Mouse (Mus musculus) thymus, postnatal 4 days (tissue): ENCODE measurements at regions not wholly inside any gene's neighbourhood (a gene's known extent, or its start where the extent isn't known, plus 50 kb on each side); places are given as distances from the start of the nearest gene placed in this dataset.

Experiments used
- DNase-seq: peaks from one replicate; pipeline ENCODE4 v3.0.0; 2021

DNA sequence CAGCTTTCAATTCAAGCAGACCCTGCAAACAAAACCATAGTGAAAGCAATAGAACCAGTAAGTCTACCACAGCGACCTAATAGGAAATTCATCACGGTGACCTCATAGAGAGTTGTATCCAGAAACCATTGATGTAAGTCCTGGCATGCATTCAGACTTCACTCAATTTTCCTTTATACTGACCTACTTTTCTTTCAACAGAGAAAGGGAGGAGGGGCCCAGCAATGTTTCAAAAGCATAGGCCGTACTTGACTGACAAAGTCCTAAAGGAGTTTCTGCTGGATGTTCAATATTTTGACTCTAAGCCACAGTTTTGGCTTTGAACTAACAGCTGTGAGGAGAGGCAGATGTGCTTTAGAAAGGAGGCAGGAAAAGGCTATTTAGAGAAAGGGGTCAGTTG, 88.4 kb downstream of the AI593442 start:
- DNase-seq: no peak

DNA sequence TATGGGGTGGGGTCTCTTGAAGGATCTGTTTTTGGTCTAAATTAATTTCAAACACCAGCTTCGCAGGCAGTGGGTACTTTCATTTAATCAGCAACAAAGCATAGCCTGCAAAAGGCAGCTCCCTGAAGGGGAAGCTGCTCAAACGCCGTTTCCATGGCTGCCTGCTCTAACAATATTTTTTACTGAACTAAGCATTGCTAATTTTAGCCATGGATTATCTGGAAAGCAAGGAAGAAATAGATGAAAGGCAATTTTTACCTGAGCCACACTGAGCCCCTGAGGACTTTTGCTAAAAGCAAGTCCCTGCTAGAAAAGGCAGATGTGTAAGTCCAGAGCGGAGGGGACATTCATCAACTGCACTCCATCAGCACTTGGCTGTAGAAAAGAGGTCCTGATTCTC, 105.5 kb downstream of the AI593442 start:
- DNase-seq: no peak

DNA sequence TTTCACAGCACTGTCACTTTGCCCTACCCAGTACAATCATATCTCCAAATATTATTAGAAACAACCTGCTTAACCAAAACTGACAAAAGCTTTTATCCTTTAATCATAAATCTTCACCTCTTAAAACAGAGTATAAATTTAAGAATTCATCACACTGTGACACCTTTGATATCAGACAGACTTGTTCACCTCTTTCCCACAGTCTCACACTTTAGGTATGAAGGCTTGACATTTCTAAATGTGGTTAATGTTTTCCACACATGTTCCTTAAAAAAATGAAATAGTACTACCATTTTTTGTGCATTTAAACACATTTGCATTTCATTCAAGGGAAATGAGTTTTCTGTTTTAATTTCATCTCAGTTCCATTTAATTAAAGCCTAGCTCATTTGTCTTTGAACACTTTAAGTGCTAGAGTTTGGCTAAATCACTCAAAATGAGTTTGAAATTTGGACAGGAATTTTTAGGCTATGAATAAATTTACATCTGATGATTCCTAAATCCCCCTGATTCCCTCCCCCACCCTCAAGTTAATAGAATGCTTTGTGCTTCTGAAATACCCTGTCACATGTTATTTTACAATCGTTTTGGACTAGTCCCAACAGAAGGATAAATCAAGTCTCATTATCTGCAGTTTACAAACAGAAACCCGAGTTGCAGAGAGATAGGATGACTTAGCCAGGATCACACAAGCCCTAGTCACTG, 127.9 kb downstream of the AI593442 start:
- DNase-seq: no peak

DNA sequence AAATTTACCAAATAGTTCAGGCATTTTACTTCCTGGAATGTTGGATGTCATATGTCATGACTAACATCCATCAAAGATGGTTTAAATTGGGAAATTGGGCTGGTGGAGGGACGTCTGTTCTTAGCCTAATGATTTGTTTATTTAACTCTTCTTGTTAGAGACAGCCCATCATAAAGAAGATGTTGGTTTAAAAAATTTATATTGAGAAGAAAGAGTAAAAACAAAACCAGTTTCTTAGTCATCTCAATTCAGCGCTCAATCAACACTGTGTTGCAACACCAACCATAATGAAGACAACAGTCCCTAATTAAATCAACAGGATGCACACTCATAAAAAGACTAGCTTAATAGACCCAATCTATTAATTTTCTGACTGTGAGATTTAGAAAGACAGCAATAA, 133.5 kb downstream of the AI593442 start:
- DNase-seq: no peak

DNA sequence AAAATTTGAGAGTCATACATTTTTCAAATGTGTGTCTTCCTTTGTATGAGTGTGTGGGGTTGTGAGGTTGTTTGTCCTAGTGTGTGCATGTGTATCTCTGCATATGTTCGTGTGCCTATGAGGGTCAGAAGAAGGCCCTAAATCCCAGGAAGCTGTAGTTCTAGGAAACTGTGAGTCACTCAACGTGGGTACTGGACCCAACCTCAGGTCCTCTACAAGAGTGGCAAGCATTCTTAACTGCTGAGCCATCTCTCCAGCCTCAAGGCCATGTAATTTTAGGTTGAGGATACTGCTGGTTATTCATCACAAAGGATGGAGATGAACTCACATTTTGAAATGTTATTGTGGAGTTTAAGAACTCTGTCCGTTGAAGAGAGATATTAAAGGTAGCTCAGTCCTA, 140.5 kb downstream of the AI593442 start:
- no peak for DNase-seq

DNA sequence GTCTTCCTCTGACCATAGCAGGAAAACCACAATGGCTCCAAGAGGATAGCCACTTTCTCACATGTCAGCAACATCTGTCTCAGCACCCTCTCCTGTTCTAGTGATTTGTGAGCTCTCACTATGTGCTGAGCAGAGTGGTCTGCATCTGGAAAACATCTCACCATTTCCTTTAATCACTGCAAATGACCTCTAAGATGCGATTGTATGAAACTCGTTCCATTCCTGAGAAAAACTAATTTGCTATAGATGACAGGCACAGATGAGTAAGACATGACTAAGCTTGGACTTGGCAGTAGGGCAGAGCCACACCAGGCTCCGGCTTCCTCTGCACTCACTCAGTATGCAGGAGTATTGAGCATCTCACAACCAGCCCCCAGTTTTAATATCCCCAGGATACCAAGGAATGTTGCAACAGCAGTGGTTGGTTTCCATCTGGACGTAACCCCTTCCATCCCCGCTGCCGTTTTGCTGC, 150.1 kb downstream of the AI593442 start:
- DNase-seq: no peak

DNA sequence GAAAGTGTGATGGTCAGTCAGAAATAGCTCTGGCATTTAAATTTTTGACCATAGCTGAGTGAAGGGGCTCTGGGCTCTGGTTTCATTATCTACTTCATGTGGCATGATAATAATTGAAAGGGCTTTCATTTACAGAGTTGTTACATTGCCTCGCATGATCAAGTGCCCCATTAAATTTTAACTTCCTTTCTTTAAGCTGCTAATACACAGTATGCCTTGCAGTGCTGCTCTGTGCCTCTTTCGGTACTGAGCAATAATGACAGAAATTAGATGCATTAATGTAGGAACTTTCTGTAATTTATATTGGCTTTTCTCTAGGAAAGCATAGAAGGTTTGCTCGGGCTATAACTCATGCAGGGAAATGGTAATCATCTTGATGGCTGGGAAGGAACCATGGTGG, 179.1 kb downstream of the AI593442 start:
- DNase-seq: no peak

DNA sequence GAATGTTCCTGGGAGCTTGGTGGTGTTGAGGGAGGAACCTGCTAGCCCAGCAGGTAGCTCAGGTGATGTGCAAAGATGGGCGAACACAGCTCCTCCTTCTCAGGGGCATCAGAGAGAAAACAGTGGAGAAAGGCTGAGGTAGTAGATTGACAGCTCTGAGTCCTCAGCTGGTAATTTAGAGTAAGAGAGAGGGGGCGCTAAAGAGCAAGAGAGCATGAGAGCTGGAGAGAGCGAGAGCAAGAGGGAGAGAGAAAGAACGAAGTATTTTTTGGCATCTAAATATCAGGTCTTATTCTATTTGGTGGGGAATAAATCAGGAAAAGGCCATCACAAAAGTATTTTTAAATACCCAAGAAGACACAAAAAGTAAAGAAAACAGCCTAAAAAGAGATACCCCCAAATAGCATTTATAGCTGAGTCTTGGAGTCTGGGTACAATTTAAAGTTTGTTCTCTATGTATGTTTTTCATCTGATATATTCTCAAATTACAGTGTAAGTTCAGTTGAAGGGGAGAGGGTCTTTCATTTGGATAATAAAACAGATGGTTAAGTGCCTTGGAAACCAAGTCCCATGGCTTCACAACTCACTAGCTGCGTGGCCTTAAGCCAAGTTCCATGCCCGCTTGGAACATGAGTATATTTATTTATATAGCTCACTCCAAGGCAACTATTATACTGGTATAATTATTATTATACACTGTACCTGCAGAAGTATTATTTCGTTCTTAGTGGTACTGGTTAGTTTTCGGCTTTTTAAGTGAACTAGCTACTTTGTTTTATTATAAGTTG, 183.9 kb downstream of the AI593442 start:
- no peak for DNase-seq

DNA sequence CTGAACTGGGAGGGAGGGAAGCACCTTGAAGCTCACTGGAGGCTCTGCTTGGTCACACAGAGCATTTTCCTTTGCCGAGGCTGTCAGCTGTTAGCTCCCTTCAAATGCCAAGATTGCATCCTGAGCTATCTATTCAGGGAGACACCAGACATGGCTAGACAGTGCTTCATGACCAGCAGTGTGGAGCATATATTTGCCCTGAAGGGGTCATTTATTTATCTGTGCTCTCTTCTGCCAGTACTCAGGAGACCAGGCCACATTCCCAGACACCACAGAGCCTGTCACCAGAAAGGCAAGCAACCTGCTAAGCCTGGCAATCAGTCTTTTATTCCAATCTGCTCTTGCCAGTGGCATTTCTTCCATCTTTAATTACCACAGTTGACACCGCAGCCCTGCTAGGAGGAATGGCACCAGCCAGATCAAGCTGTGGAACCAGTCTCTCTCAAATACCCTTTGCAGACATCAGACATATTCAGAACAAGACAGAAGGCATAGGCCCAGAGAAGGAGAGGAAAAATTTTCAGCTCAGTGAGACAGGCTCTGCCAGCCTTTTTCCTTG, 186.6 kb downstream of the AI593442 start:
- no peak for DNase-seq

DNA sequence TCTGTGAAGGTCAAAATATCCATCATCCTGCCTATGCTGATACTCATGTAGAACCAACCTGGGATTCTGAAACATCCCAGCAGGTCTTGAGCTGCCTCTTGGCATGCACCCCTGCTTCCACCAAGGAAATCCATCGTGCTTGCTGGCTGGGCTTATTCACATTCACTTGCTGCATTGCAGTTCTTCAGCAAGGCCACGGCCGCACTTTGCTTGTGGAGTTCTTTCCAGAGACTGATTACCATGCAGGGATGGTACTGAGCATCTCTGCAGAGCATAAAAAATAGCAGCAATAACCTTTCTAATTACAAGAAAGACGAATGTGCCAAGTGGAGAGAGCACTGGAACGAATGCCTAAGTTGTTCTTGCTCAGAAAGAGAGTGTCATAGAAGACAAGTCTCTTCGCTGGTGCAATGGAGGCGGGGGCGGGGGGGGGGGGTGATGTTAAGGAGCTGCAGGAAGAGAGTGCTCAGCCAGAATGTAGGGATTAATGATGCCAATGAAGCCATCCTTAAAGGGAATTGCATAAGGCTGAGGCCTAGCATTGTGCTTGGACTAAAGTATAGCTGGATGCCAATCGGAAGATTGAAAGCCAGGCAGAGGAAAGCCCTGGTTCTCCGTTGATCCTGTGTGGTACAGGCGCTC, 205.9 kb downstream of the AI593442 start:
- no peak for DNase-seq

DNA sequence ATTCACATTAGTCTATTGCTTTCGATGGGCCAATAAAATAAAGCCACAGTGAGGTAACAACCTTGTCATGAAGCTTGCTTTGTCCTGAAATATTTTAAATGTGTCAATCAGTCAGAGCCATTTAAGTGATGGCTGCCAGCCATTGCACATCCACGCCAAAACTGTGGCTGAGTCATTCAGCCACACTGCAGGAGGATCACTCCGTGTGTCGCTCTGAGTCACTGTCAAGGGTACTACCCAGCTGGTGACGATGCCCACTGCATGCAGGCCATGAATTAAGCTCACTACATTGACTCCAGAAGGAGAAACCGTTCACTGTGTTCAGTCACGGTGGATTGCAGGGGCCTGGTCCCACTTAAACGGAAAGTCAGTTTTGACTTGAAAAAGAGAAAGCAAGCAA, 206.7 kb downstream of the AI593442 start:
- DNase-seq: no peak

DNA sequence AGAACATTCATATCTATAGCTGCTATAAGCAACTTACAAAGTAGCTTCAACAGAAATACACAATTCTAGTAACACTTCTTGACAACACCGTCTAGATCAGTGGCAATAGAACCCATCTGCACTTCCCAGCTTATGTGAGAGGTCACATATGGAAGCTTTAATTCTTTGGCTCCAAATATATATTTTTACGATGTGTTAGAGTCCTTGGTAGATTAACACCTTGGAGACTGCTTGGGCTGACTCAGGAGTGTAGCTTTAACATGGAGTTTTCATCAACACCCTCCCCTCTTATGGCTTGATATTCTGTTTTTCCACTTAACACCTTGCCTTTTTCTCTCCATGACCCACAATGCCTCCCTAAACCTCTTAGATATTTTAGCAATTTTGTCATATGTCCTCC, 221.1 kb downstream of the AI593442 start:
- DNase-seq: no peak

DNA sequence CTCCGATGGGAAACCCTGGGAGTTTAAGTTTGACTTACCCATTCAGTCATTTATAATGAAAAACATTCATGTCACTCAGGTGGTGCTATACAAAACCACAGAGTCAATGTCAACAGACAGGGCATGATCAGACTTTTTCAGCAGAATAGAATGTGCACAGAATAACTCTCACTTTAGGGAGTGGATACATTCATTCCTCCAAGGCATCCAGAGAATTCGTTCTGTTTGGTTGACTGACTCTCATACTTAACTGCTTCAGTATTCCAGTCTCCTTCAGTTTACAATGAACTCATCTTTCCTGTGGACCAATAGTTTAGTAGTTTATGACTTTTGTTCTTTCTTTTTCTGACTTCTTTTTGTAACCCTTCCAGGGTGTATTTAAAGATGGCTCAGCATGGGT, 225.1 kb downstream of the AI593442 start:
- DNase-seq: no peak

DNA sequence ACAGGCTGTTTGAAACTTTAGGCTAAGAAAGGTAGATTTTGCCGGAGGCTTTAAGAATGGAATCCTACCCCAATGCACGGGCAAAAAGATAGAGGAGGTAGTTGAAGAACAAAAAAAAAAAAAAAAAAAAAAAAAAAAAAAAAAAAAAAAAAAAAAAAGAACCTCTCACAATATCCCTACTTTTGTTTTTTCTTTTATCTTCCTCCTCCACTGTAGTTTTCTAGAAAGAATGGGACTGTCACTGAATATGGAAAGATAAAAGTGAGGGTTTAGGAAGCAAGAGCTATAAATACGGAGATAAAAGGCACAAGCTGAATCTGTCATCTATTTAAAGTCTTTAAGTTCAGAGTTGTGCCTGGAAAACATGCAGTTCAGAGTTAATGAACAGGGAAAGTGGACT, 227.8 kb downstream of the AI593442 start:
- DNase-seq: no peak

DNA sequence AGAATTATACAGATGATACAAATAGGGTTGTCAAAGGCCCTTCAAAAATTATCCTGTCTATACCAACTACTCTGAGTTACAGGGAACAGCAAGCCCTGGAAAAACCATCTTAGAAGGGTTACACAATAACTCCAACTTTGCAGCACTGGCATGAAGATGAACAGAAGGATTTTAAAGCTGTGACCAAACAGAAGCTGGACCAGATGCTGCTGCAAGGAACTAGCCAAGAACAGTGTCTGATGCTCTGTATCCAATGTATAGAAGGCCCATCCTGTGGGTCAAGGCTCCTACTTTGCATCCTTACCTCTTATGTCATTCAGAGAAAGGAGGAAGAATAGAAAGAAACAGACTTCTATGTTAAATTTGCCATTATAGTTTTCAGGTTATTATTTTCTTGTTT, 231.3 kb downstream of the AI593442 start:
- DNase-seq: no peak

DNA sequence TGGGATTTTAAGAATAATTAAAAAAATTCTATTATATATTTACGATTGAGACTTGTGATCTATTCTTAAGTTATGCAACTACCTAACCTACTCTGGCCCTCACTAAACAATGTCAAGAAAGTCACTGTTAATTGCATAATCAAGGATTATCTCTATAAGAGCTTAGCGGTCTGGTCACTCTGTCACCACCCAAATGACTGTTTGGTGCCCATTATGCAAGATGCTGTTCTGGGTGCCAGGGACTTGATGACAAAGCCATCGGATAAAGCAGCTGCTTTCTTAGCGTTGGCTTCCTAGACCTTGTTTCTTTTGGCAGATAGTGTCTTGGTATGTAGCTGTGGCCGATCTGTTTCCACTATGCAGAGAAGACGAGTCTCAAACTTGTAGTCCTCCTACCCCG, 236.4 kb downstream of the AI593442 start:
- no peak for DNase-seq

DNA sequence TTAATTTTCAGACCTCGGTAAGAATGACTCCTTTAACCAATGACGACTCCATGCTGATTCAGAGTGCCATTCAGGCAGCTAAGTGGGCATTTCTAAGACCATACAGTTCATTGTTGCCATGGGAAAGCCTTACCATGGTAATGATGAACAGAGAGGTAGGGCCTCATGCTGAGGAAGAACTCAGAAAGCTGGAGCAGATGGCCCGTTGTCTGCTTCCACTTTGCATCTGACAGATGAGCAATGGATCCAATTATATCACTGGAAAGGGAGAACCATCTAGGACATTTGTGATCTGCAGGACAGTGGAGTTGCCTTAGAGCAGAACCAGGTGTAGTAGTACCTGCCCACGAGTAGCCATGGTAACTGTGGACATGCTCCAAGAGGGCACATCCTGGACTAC, 245.4 kb downstream of the AI593442 start:
- no peak for DNase-seq

DNA sequence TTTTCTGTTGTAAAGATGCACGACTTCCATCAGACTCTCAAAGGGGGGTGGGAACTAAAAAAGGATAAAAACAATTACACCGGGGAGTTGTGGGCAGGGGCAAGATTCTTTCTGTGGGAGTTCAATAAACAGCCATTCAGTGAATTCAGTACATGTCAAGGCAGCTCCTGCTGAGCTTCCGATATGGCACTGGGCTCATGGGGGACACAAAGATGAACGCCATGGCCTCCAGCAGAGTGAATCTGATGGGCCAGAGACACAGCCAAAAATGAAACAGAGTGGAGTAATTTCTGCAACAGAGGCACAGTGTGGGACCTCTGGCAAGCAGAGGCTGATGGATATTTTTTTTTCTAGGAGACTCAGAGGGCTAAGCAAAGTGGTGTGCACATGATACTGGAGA, 254.2 kb downstream of the AI593442 start:
- no peak for DNase-seq

DNA sequence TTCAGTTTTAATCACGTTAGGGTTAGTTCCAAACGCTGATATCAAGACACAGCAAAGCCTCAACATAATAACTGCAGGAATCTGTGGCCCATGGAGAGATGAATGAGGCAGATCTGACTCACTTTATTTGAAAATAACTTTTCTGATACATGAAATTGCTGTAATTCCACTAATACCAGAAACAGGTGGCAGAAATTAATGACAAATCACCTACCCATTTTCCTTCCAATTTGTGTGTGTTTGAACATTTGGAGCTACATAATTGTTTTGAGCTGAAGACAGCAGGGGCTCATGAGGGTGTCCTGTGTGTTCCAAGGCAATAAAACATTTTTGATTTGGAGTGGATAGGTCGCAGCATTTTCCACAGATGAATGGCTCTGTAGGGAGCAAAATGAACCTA, 254.2 kb upstream of the Zc3h12c start:
- DNase-seq: no peak

DNA sequence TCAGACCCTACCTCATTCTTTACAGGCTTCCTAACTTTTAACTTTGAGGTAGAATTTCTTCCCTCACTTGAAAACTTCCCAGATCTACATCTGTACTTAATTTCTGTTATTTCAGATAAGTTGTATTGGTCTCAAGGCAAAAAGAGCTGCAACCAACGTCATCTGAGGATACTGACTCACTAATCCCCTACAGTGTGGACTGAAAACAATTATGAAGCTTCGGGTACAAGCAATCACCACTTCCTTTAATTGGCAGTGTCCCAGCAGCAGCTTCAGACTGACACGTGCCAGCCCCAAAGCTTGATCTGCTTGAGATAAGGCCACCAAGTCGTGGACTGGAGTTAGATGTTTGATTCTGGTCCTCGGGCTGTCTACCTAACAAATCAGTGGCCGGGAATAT, 247.3 kb upstream of the Zc3h12c start:
- no peak for DNase-seq

DNA sequence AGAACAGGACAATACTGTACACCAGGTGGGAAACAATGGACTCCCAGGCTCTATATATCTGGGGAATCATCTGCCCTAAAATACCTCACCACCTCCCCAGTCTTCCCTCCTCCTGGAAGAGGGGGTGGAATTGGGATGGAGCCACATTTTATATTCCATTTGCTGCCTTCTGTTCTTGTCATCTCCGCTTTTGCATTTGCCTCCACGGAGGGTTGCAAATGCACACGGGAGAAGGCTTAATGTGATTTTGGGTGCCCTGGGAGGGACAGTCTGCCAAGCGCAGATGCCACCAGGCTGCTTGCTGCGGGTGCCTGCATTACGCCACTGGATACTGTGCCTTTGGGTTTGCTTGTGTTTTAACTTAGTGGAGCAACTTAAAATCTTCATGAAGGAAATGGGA, 239.5 kb upstream of the Zc3h12c start:
- no peak for DNase-seq

DNA sequence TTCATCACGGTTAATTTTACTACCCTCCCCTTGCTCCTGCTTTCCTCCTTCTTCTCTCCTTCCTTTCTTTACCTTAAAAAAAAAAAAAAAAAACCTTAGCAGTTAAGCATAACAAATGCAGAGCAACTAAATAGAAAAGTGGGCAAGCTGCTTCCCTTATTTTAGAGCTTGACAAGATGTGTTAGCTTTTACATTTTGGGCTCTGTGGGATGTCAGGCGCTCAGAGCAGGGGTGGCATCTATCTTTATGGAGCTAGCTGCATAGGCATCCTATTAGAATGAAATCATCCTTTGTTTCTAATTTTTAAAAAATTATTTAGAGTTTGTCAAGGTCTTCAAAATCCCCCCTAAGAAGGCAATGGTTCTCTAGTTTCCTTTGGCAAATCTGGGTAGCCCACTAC, 234.1 kb upstream of the Zc3h12c start:
- no peak for DNase-seq

DNA sequence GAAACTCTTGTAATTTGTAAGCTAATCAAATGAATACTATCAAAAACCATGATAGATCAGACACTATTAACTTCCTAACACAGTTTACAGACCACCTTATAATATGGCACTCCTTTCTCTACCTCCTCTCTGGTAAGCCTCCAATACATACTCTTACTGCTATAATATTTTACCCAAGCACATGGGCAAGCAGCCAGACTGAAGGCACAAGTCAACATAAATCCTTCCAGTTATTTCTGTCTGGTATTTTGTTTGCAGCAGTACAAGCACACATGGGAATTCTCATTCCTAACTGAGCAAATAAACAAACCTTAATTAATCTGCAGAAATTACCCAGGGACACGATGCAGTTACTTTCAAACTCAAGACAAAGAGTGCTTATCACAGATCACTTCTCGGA, 210.7 kb upstream of the Zc3h12c start:
- DNase-seq: no peak

DNA sequence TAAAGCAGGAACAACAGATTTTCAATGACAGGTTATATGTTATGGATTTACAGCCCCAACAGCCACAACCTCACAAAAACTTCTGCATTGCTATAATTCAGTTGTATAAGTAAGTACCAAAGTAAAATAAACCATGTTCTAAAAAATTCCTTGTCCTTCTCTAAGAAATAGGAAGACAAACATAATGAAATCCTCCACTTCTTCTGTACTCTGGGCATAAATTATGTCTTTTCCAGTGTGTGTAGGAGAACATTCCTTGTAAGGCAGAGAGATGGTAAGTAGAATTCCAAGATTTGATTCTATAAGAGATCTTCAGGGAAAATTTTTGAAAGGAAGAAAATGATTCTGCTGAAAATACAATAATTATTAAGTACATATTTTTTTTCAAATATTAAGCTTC, 209.4 kb upstream of the Zc3h12c start:
- DNase-seq: no peak
